Mouse (Mus musculus) B cell, adult 67 days (primary cell): ENCODE data around the gene Gm10840. TPM values are rescaled to one million over a fixed set of nuclear protein-coding genes. Genes with fewer than 3 reads are reported as not detected.

ENCODE experiments used
- total RNA-seq, 2 experiments: library from RNA; stranded (reverse); gene quantifications; 4 replicates each; pipeline ENCODE4 v1.2.4; 2023

Gene Gm10840
- 10 to 100 TPM in 1 of 2 experiments, 1 to 10 TPM in 1; 4.0 to 15.8 TPM for total RNA-seq

DNA sequence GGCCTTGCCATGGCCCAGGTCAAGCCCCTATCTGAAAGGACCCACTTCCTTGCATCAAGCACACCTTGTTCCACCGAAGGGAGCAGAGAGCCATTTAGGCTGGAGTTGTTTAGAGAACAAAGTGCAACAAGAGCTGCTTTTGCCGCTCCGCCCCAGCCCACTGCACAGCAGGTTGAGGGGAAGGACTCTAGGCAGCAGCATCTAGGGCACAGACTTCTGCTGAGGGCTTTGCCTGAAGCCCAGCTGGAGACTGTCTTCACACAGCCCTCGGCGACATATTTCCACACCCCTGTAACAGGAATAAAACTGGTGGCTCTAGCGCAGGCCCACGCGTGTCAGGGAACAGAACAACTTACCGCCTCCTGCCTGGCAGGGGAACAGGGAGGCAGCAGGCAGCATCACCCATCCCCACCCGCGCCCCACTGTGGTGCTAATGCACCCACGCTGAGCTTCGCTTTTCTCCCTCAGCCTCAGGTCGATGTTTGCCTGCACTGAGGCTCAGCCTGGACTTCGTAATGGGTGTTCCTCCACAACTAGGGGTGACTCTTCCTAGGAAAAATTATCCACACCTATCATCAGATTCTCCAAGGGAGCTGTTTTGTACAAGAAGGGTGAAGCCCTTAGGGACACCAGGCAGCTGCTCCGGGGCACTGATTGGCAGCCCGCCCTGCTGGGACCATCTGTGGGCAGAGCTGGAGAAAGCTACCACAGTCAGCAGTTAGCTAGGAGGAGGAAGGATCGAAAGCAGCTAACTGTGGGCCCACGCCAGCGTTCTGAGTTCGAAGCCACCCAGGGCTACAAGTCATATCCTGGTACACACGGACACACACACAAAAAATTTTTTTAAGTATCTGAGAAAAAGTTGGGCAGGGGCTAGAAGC lies at the start of gene Gm10840, which contains the start of gene Limd2:
Gm10840 (plus strand) TSS at position 10 of the 881 bp plus-strand sequence.
Limd2 (minus strand) TSS at position 20 of the 881 bp plus-strand sequence.

DNA sequence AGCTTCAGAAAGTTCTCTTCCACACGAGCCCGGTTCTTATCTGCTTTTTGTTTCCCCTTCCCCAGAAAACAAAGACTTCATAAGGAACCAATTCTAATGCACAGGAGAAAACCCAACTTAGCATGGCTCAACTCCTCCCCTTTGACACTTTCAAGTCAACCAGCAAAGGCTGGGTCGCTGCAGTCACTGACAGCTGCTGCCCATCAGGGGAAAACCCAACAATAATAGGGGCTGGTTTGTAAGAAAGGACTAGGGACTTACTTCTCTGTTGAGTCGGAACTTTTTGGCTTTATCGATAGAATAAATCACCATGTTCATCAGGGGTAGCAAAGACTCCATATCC lies 41.4 kb downstream of the Gm10840 start, which contains the start of gene Strada:
Strada (minus strand) TSS at position 46 of the 343 bp plus-strand sequence.

Other genes with a start within 250 kb of the Gm10840 start
- gene Cyb561, start 207.5 kb upstream of the Gm10840 start, total RNA-seq = not detected
- gene Ace, start 192.9 kb upstream of the Gm10840 start, total RNA-seq = under 1 TPM in 1 of 2 experiments, not detected in 1; 0.24 TPM
- not detected for gene Ace3, start 166.2 kb upstream of the Gm10840 start, total RNA-seq
- gene Kcnh6, start 152.7 kb upstream of the Gm10840 start, total RNA-seq = under 1 TPM in 1 of 2 experiments, not detected in 1; 0.26 TPM
- gene Dcaf7, start 124.0 kb upstream of the Gm10840 start, total RNA-seq = 10 to 100 TPM; 78.3 to 84.5 TPM
- 10 to 100 TPM in 1 of 2 experiments, 1 to 10 TPM in 1; 7.7 to 12.7 TPM for gene Taco1, start 94.8 kb upstream of the Gm10840 start, total RNA-seq
- 100 to 1,000 TPM; 121 to 133 TPM for gene Map3k3, start 76.2 kb upstream of the Gm10840 start, total RNA-seq
- 100 to 1,000 TPM; 463 to 554 TPM for gene Limd2, start within 50 bp of the Gm10840 start, total RNA-seq
- gene Strada, start 41.3 kb downstream of the Gm10840 start, total RNA-seq = 10 to 100 TPM; 41.1 to 48.4 TPM
- gene Ccdc47, start 55.5 kb downstream of the Gm10840 start, total RNA-seq = 10 to 100 TPM; 44.7 to 47.6 TPM
- 10 to 100 TPM; 74.1 to 75.4 TPM for gene Ddx42, start 56.1 kb downstream of the Gm10840 start, total RNA-seq
- gene Ftsj3, start 95.2 kb downstream of the Gm10840 start, total RNA-seq = 10 to 100 TPM; 73.2 to 73.5 TPM
- 10 to 100 TPM; 54.6 to 62.8 TPM for gene Psmc5, start 95.3 kb downstream of the Gm10840 start, total RNA-seq
- gene Smarcd2, start 112.1 kb downstream of the Gm10840 start, total RNA-seq = 100 to 1,000 TPM; 164 to 173 TPM
- gene Tcam1, start 115.8 kb downstream of the Gm10840 start, total RNA-seq = under 1 TPM in 1 of 2 experiments, not detected in 1; 0.18 TPM
- 10 to 100 TPM; 10.4 to 10.9 TPM for gene Gh, start 141.0 kb downstream of the Gm10840 start, total RNA-seq
- gene Cd79b, start 153.9 kb downstream of the Gm10840 start, total RNA-seq = 1,000 to 10,000 TPM; 1,785 to 1,834 TPM
- 10 to 100 TPM; 22.0 to 23.5 TPM for gene Scn4a, start 192.4 kb downstream of the Gm10840 start, total RNA-seq
- gene Prr29, start 204.6 kb downstream of the Gm10840 start, total RNA-seq = not detected
- gene Icam2, start 227.2 kb downstream of the Gm10840 start, total RNA-seq = 100 to 1,000 TPM; 104 to 109 TPM